Mouse (Mus musculus) embryonic facial prominence, embryonic 13.5 days (tissue): ENCODE measurements at regions not wholly inside any gene's neighbourhood (a gene's known extent, or its start where the extent isn't known, plus 50 kb on each side); places are given as distances from the start of the nearest gene placed in this dataset.

Source experiments
- ATAC-seq: fragments of 200-750 bp; cut with Nextera tagmentation; 2 replicates; pipeline ENCODE4 v1.8.0; 2017; ENCODE audit warnings: low read depth; ENCODE audit not compliant: insufficient number of reproducible peaks, insufficient read depth, low FRiP score, low TSS enrichment
- H3K27ac ChIP-seq: fragments of 300-500 bp; sonication (generic); 2 replicates; pipeline ENCODE4 v1.5.1; 2015; ENCODE audit warnings: moderate library complexity, mild to moderate bottlenecking, inconsistent platforms
- H3K27me3 ChIP-seq: fragments of 300-500 bp; sonication (generic); 2 replicates; pipeline ENCODE4 v1.6.1; 2015; ENCODE audit warnings: mild to moderate bottlenecking, inconsistent platforms
- H3K36me3 ChIP-seq: fragments of 300-500 bp; sonication (generic); 2 replicates; pipeline ENCODE4 v1.6.1; 2015; ENCODE audit warnings: mild to moderate bottlenecking, inconsistent platforms
- H3K4me1 ChIP-seq: fragments of 300-500 bp; sonication (generic); 2 replicates; pipeline ENCODE4 v1.6.1; 2015; ENCODE audit warnings: inconsistent platforms
- H3K4me2 ChIP-seq: fragments of 300-500 bp; sonication (generic); 2 replicates; pipeline ENCODE4 v1.6.1; 2015; ENCODE audit warnings: moderate library complexity, mild to moderate bottlenecking, inconsistent platforms
- H3K4me3 ChIP-seq: fragments of 300-500 bp; sonication (generic); 2 replicates; pipeline ENCODE4 v1.5.1; 2015; ENCODE audit warnings: mild to moderate bottlenecking, inconsistent platforms
- H3K9ac ChIP-seq: fragments of 300-500 bp; sonication (generic); 2 replicates; pipeline ENCODE4 v1.6.1; 2015; ENCODE audit warnings: mild to moderate bottlenecking, inconsistent platforms
- H3K9me3 ChIP-seq: fragments of 300-500 bp; sonication (generic); 2 replicates; pipeline ENCODE4 v1.6.1; 2016; ENCODE audit warnings: inconsistent platforms
- WGBS: fragments of 180-500 bp; shearing (Covaris S2); methylation state at CpG from one replicate; pipeline ENCODE4 v1.1.7; 2015; ENCODE audit warnings: mixed read lengths; 5-methylcytosine and 5-hydroxymethylcytosine counted together

DNA sequence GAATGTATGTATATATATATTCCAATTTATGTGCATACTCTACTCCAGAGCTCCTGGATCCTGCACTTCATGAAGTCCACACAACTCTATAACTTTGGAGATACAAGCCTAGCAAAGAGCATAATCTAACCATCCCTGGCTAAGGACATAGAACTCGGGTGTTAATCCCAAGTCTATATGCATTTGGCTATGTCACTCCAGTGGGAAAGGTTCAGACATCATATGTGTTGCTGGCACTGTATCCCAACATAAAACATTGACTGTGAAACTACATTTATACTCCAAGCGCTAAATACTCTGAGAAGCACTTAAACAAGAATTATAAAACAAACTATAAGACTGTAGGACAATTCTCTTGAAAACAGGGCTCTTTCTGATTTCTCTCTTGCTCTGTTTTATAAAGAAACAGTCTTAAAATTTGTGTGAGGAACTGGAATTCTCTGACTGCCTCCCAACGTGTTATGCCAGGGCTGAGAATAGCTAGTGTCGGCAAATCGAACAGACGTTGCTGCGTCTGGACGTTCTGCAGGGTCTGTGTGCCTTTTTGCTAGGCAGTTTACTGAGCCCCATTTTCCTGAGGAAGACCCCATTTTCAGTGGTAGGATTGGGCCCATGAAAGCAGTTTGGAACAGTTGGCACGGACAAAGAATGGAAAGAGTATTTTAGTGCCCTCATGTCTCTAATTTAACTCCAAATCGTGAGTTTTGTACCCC lies 132.1 kb upstream of the Hhip start:
- 0 out of 2 replicates have a peak, but pooled peaks cover 3% of the 10 kb centered on the region for H3K27me3 ChIP-seq
- no peaks in the 10 kb centered on the region for H3K4me1 ChIP-seq
- no peak overlapping the region for H3K27ac ChIP-seq
- ATAC-seq = no peak
- H3K9ac ChIP-seq = no peak overlapping the region
- 71% methylated on average over 10 of the region's 10 CpGs for WGBS
- no peaks in the 10 kb centered on the region for H3K36me3 ChIP-seq
- no peak overlapping the region for H3K4me2 ChIP-seq
- H3K9me3 ChIP-seq = no peaks in the 10 kb centered on the region
- H3K4me3 ChIP-seq = no peak overlapping the region

DNA sequence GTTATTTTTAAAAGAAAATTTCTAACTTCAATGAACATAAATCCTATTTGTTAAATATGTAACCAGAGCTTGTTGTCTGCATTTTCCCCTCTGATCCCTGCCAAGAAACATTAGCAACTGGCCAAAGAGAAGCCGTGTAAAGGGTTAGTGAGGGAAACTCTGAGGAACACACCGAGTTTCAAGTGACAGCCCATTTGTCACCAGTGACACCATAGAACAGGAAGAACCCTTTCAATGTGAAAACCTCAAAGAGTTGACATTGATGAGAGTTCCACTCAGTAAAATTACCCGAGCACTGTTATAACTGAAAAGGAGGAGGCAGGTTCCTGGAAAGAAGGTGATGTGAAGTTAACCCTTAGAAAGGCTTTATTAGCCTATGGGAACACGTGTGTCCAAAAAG lies 127.5 kb upstream of the Hhip start:
- 45% methylated on average over 4 of the region's 4 CpGs for WGBS
- no peak overlapping the region for H3K27ac ChIP-seq
- no peak for ATAC-seq
- H3K9me3 ChIP-seq = no peaks in the 10 kb centered on the region
- H3K4me2 ChIP-seq = no peak overlapping the region
- H3K4me3 ChIP-seq = no peak overlapping the region
- no peak overlapping the region for H3K9ac ChIP-seq
- no peaks in the 10 kb centered on the region for H3K4me1 ChIP-seq
- H3K27me3 ChIP-seq = 0 out of 2 replicates have a peak, but pooled peaks cover 3% of the 10 kb centered on the region
- no peaks in the 10 kb centered on the region for H3K36me3 ChIP-seq

DNA sequence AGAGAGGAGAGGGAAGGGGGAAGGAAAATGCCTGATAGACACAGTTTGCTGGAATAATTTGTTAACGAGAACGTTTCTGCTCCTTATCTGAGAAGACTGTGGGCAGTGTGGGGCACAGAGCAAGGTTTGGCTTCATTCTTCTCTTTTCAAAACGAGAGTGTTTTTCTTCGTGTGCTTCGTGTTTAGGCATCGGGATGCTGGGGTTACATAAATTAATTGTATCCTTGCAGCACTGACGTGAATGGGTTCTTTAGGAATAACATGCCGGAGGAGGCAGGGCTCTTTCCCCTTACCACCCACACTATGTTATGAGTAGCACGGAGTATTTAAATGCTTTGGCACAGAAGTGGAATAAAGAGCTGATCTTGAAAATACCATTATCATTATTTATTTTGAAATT lies 110.9 kb upstream of the Hhip start:
- Histone ChIP-seq H3K4me1 (no peaks in the 10 kb centered on the region), H3K9ac (no peak overlapping the region), H3K9me3 (no peaks in the 10 kb centered on the region), H3K4me3 (no peak overlapping the region), H3K27me3 (no peaks in the 10 kb centered on the region), H3K36me3 (no peaks in the 10 kb centered on the region), H3K4me2 (no peak overlapping the region), H3K27ac (no peak overlapping the region)
- ATAC-seq = no peak
- WGBS = 54% methylated on average over 9 of the region's 9 CpGs

DNA sequence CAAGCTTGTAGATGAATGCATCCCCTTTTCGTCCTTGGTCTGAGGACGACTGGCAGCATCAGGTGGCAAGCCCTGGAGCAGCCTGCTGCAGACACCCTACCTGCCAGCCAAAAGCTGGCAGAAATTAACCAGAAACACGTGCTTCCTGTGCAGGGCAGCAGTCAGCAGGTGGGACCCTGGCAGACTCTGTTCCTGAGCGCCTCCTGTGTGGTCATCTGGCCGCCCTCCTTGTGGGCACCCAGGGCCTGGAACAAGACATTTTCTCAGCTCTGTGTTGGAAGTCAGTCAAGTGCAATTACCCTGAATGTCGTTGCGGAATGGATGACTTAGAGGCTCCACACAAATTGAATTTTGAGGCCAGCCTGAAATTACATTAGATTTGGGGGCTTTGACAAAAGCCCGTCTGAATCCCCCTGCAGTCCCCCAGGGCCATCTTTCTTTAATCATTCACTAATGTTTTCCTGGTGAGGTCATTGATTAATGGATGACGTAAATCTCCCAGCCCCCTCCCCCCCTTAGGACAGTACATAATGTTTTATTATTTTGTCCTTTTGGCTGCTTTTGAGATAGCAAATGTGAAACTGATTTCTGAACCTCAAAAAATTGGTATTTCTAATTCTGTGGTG lies 91.8 kb upstream of the Hhip start:
- ATAC-seq = no peak
- 23% methylated on average over 9 of the region's 9 CpGs for WGBS

DNA sequence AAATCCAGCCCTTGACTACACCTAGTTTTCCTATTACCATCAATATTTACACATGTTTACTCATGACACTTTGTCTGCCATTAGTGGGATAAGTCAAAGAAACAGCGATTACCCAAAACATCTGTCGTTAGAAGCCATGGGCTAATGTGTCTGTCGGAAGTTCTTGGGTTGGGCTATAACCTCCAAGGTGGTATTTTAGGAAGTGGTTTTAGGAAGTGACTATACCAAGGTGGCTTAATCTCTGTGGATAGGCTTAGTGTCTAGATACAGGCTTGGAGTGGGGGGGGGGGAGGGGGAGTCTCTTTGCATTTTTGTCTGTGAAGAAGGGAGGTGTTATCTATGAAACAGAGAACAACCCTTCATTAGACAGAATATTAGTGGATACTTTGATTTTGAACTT lies 90.1 kb upstream of the Hhip start:
- Histone ChIP-seq H3K36me3 (no peaks in the 10 kb centered on the region), H3K9ac (no peak overlapping the region), H3K27ac (no peak overlapping the region), H3K4me1 (peaks cover 8% of the 10 kb centered on the region; the same call in 1 of the 2 replicates), H3K4me3 (no peak overlapping the region), H3K9me3 (no peaks in the 10 kb centered on the region), H3K27me3 (no peaks in the 10 kb centered on the region), H3K4me2 (no peak overlapping the region)
- 87% methylated on average over 3 of the region's 3 CpGs for WGBS
- no peak for ATAC-seq

More for the DNA sequence above, 91.8 kb upstream of the Hhip start:
- Histone ChIP-seq H3K4me2 (no peak overlapping the region; the same call in 1 of the 2 replicates), H3K9ac (no peak overlapping the region), H3K36me3 (no peaks in the 10 kb centered on the region), H3K4me1 (peaks cover 8% of the 10 kb centered on the region; the same call in 1 of the 2 replicates), H3K27me3 (no peaks in the 10 kb centered on the region), H3K27ac (no peak overlapping the region), H3K9me3 (no peaks in the 10 kb centered on the region), H3K4me3 (no peak overlapping the region)

DNA sequence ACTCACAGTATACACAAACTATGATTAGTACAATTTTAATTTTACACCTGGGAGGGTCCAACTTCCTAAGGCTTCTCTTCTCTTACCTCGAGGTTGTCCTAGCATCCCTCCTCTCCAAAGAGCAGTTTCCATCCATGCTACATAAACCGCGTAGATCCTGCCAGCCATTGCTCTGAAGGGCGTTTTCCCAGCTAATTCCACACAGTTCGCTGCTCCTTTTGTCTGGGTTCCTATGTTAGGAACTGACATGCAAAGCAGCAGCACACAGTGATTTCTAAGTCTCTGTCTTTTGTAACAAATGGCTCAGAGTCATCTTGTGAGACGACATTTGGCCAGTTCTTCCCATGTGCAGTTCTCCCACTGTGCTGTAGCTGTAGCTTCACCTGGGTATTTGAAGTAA lies 80.7 kb upstream of the Hhip start:
- no peaks in the 10 kb centered on the region for H3K27me3 ChIP-seq
- no peak for ATAC-seq
- no peak overlapping the region for H3K4me2 ChIP-seq
- H3K4me3 ChIP-seq = no peak overlapping the region
- no peaks in the 10 kb centered on the region for H3K4me1 ChIP-seq
- no peaks in the 10 kb centered on the region for H3K9me3 ChIP-seq
- H3K9ac ChIP-seq = no peak overlapping the region
- H3K36me3 ChIP-seq = no peaks in the 10 kb centered on the region
- WGBS = 83% methylated on average over 6 of the region's 6 CpGs
- no peak overlapping the region for H3K27ac ChIP-seq

DNA sequence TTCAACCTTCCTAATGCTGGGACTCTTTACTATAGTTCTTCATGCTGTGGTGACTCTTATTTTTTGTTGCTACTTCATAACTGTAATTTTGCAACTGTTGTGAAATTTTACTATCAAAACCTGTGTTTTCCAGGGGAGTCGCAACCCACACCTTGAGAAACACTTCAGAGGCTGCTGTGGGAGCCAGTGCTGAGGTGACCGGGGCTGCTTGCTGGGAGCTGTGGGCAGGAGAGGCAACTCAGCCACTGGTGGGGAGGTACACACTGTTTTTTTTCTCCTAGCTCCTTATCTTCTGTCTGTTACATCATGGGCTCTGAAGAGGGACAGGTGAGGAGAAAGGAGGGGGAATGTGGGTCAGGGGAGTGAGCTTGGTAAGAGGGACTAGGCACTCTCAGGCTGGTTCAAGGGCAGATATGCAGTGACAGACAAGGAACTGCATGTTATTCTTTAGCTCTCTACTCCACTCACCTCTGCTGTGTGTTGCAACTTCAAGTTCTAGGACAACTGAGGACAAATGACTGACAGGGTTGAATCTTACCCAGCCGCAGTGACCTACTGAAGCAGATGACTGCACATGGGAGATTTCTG lies 62.7 kb upstream of the Hhip start:
- 87% methylated on average over 3 of the region's 3 CpGs for whole genome bisulfite sequencing
- H3K4me2 ChIP-seq = no peak overlapping the region
- H3K36me3 ChIP-seq = no peaks in the 10 kb centered on the region
- H3K27ac ChIP-seq = no peak overlapping the region
- no peak overlapping the region for H3K9ac ChIP-seq
- 0 out of 2 replicates have a peak, but pooled peaks cover 3% of the 10 kb centered on the region for H3K27me3 ChIP-seq
- no peak for ATAC-seq
- no peak overlapping the region for H3K4me3 ChIP-seq
- H3K4me1 ChIP-seq = no peaks in the 10 kb centered on the region
- H3K9me3 ChIP-seq = no peaks in the 10 kb centered on the region

DNA sequence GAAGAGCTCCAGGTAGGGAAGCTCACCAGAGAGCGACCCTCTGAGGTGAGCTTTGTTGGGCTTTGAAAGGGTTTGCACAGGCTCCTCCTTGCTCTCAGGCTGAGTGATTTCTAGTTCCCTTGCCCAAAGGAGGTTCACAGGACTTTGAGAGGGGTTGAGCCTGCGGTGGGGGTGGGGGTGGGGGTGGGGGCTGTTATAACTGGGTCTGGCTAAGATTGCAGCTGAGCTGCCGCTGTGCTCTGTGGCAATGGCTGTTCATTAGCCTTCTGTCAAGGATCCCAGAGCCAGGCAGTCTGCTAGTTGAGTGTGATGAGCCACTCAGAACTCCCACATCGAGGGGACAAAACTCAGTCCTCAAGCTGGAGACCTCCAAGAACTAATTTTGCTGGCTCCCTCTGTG lies 59.5 kb upstream of the Hhip start:
- Histone ChIP-seq H3K36me3 (no peaks in the 10 kb centered on the region), H3K4me1 (no peaks in the 10 kb centered on the region), H3K9me3 (no peaks in the 10 kb centered on the region), H3K4me2 (no peak overlapping the region), H3K9ac (no peak overlapping the region), H3K27me3 (0 out of 2 replicates have a peak, but pooled peaks cover 3% of the 10 kb centered on the region), H3K27ac (no peak overlapping the region), H3K4me3 (no peak overlapping the region)
- WGBS = 43% methylated on average over 4 of the region's 4 CpGs
- ATAC-seq = no peak
